Mouse (Mus musculus) thymus, postnatal 36 days (tissue): ENCODE measurements at regions not wholly inside any gene's neighbourhood (a gene's known extent, or its start where the extent isn't known, plus 50 kb on each side); places are given as distances from the start of the nearest gene placed in this dataset.

Experiments used
- DNase-seq, 2 experiments: peaks; one replicate each; pipeline ENCODE4 v3.0.0; 2022; ENCODE audit warnings: mixed read lengths in 2 of 2

DNA sequence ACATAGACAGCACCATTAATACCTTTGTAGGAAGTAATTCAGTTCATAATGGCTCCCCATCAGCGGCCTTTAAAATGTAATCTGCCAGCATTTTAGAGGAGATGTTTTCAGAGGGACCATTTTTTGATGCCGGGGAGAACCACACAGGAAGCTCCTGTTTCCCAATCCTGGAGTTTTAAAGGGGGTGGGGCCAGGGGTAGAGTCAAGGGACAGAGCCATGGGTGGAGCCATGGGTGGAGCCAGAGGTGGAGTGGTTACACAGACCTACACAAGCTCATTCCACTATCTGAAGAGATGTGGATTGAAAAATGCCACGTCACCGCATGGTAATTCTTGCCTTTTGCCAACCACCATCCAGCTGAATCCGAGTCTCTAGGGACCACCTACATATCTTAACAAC, 67.1 kb upstream of the Plcl2 start:
- DNase-seq, result no peak

DNA sequence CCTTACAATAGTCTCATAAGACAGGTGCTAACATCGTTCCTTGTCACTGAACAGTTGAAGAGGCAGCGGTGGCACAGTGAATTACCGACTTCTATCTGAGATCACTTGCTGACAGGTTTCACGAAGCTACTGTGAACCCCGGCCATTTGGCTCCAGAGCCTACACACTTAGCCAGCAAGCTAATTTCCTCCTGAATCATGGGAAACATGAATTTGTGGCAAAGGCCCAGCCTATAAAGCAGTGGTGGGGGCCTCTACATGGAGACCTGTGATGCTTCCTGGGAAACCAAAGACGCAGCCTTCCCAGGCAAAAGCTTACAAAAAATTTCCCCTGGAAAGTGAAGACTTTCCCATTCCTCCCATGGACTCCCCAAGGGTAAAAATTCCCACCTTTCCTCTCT, 66.3 kb upstream of the Plcl2 start:
- DNase-seq, result no peak

DNA sequence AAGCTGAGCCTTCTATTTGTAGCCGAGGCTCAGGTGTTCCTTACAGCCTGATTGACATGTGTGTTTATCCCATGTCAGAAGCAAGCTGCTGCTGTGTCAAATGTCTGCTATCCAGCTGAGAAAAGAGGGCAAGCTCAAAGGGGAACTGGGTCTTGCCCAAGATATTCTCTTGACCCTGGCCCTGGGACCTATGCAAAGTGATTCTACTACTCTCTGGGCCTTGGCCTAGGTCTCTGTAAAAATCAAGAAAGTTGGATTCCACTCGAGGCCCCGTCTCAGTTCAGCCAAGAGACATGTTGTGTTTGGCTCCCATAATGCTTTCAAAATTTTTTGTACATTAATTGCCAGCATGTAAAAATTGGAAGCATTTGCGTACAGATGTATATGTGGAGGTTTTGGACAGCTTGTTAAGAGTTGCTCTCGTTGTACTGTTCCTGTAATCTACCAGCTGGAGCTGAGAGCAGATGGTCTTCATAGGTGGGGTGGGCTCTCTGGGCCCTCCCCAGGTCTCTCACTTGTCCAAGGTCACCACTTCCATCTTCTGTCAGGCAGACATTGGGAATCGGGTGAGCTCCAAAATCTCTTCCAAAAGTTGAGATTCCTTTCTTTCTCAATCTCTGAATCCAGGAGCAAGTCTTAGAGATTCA, 65.7 kb upstream of the Plcl2 start:
- no peak for DNase-seq

- no peak for DNase-seq
Measured at GRCm38 (mm10) chr17:50444023-50444389, 65.2 kb upstream of the Plcl2 start.

DNA sequence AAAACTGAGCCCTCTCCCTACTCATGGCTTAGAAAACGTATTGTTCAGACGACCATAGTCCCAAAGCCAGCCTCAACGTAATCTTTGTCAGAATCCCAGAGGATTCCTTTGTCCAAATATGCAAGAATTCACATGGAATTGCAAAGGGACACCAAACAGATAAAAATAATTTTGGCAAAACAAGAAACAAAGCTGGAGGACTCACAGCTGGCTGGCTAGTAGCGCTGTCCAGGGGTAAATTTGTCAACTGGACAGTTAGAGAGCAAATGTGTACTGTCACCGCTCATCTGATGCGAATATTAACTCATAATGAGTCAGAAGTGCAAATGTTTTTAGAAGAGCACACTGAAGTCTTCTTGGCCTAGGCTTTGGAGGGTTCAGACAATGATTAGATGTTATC, 60.5 kb upstream of the Plcl2 start:
- DNase-seq, result no peak

DNA sequence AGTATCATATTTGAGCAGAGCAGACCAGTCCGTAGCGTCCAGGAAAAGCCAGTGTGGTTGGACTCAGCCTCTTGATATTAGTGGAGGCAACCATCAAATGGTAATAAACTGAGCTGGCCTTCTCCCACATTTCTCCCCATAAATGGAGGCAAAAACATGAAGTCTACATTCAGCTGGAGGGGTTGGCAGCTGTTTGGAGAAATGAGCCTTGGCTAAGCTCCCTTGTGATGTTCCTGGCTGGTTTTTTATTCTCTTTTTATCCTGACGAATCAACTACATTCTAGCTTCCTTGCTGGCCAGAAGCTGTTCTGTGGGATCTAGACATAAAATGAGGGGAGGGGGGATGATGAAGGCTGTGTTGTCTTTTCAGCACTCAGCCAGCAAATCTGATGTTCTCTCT, 57.6 kb upstream of the Plcl2 start:
- DNase-seq, result no peak

GRCm38 (mm10) chr17:50453524-50453923, 55.7 kb upstream of the Plcl2 start:
- no peak for DNase-seq

GRCm38 (mm10) chr17:50453956-50454355, 55.2 kb upstream of the Plcl2 start:
- DNase-seq, result no peak

- DNase-seq, result no peak
Measured at GRCm38 (mm10) chr17:50454917-50455316, 54.3 kb upstream of the Plcl2 start.

DNA sequence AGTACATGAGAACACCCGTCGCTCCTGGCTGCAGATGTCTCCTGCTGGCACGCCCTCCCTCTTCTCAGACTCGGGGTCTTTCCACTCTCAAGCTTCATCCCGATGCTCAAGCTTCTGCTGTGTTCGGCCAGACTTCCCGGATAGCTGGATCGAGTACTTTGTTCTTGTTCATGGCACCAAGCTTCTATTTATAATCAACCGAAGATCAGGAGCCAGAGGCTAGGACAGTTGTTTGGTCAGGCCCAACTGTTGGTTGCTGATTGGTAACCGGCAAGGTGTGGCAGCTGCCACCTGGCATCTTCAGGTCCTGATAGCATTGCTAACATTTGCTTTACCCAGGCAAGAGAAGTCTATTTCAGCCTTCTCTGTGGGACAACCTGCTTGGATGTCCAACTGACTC, 53.5 kb upstream of the Plcl2 start:
- DNase-seq, result no peak

- DNase-seq, result no peak
Measured at GRCm38 (mm10) chr17:50457053-50457697, 52.0 kb upstream of the Plcl2 start.

GRCm38 (mm10) chr17:50458232-50458631, 51.0 kb upstream of the Plcl2 start:
- DNase-seq, result no peak
